Mouse (Mus musculus) small intestine, adult 2 months (tissue): Measurements from ENCODE around the gene Hs1bp3.

Experiments
- CTCF ChIP-seq: fragments of 200-500 bp; IDR thresholded peaks from 2 replicates; pipeline ENCODE4 v1.5.1; 2012; ENCODE audit warnings: low read depth, mild to moderate bottlenecking, control low read depth, inconsistent platforms, low read length, moderate library complexity, mixed read lengths; ENCODE audit not compliant: insufficient replicate concordance, insufficient read length; ENCODE audit errors: extremely low read depth
- POLR2A ChIP-seq: fragments of 200-500 bp; IDR thresholded peaks from 2 replicates; pipeline ENCODE4 v1.6.1; 2012; ENCODE audit warnings: low read depth, mild to moderate bottlenecking, control low read depth, inconsistent platforms, low read length, moderate library complexity

DNA sequence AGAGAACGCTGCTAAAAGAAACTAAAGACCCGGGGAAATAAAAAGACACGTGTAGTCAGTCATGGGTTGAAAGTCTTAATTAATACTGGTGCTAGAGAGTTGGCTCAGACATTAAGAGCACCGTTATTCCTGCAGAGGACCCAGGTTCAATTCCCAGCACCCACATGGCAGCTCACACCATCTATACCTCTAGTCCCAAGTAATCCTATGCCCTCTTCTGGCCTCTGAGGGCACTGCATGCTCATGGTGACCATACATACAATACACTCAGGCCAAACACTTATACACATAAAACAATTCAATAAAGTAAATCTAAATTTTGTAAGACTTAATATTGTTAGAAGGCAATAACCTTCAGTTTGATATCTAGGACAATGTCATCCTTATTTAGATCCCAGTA lies 41.8 kb downstream of the Hs1bp3 start:
- TF ChIP-seq CTCF (no peak), POLR2A (no peak)
